Mouse (Mus musculus) G1E (cell line): ENCODE data around the gene AI467606.
A peak's percentile ranks its signal among the peaks of the same experiment; 100 is the strongest.

ENCODE experiments used
- CTCF ChIP-seq: IDR thresholded peaks from 2 replicates; pipeline ENCODE4 v1.5.1; 2012; ENCODE audit warnings: low read depth, low read length, inconsistent platforms, mixed read lengths
- GATA1 ChIP-seq: IDR thresholded peaks from 2 replicates; pipeline ENCODE4 v1.6.1; 2012; ENCODE audit warnings: borderline replicate concordance, low read length, inconsistent platforms, mixed read lengths
- TAL1 ChIP-seq: conservative IDR thresholded peaks from 2 replicates; pipeline ENCODE4 v1.6.1; 2012; ENCODE audit warnings: low read depth, low read length, inconsistent platforms, mixed read lengths

- TF ChIP-seq CTCF: 0 out of 2 replicates have a peak, but pooled peaks have one; percentile 5
- TF ChIP-seq TAL1: no peak
- TF ChIP-seq GATA1: no peak
These were observed 25.6 kb upstream of the AI467606 start for GRCm38 (mm10) chr7:127065538-127065937.
